Mouse (Mus musculus): ENCODE results near the gene Adat2.

DNA sequence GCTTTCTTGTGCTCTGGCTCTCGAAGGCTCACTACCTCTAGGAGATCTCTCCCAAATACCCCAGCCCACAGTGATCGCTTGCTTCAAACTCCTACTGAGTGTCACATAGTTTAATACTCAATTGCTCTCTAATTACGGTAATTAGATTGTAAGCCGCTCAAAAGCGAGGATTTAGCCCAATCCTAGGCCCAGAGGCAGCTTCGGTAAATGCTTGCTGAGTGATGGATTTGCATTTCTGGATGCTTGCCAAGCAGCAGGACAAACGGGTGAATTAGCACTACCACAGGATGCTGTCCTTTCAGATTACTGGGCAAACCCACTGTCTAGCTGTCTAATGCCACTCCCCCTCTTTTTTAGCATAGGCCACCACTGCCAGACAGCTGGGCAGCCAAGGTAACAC, 17.1 kb downstream of the Adat2 start:
- TF ChIP-seq POLR2AphosphoS5 (IDR thresholded peaks at IDR 0.05; ENCODE audit: insufficient replicate concordance, low read depth, low read length) (no peak), CTCF (IDR thresholded peaks at IDR 0.05; ENCODE audit: low read depth, low read length) (no peak)

All from G1E (cell line).